Mouse (Mus musculus) neural tube, embryonic 15.5 days (tissue): ENCODE measurements at regions not wholly inside any gene's neighbourhood (a gene's known extent, or its start where the extent isn't known, plus 50 kb on each side); places are given as distances from the start of the nearest gene placed in this dataset.

Experiments used
- ATAC-seq: fragments of 200-750 bp; cut with Nextera tagmentation; 2 replicates; pipeline ENCODE4 v1.8.0; 2017; ENCODE audit warnings: mild to moderate bottlenecking, moderate TSS enrichment, moderate library complexity; ENCODE audit not compliant: low FRiP score
- H3K27ac ChIP-seq: fragments of 300-500 bp; sonication (generic); replicated peaks from 2 replicates; pipeline ENCODE4 v1.5.1; 2015; ENCODE audit warnings: mild to moderate bottlenecking, inconsistent platforms
- H3K27me3 ChIP-seq: fragments of 300-500 bp; sonication (generic); replicated peaks from 2 replicates; pipeline ENCODE4 v1.6.1; 2015; ENCODE audit warnings: inconsistent platforms
- H3K36me3 ChIP-seq: fragments of 300-500 bp; sonication (generic); 2 replicates; pipeline ENCODE4 v1.6.1; 2015; ENCODE audit warnings: inconsistent platforms
- H3K4me1 ChIP-seq: fragments of 300-500 bp; sonication (generic); 2 replicates; pipeline ENCODE4 v1.6.1; 2015; ENCODE audit warnings: inconsistent platforms
- H3K4me2 ChIP-seq: fragments of 300-500 bp; sonication (generic); 2 replicates; pipeline ENCODE4 v1.6.1; 2015; ENCODE audit warnings: inconsistent platforms, mild to moderate bottlenecking, moderate library complexity
- H3K4me3 ChIP-seq: fragments of 300-500 bp; sonication (generic); replicated peaks from 2 replicates; pipeline ENCODE4 v1.5.1; 2015; ENCODE audit warnings: mild to moderate bottlenecking, inconsistent platforms
- H3K9ac ChIP-seq: fragments of 300-500 bp; sonication (generic); replicated peaks from 2 replicates; pipeline ENCODE4 v1.6.1; 2015; ENCODE audit warnings: mild to moderate bottlenecking, inconsistent platforms
- H3K9me3 ChIP-seq: fragments of 300-500 bp; sonication (generic); replicated peaks from 2 replicates; pipeline ENCODE4 v1.6.1; 2016; ENCODE audit warnings: inconsistent platforms
- WGBS: fragments of 180-500 bp; shearing (Covaris S2); methylation state at CpG from one replicate; pipeline ENCODE4 v1.1.7; 2015; ENCODE audit warnings: mixed read lengths; 5-methylcytosine and 5-hydroxymethylcytosine counted together

- H3K27ac ChIP-seq, result no peak overlapping the region
- H3K4me3 ChIP-seq, result no peak overlapping the region
- H3K4me1 ChIP-seq, result peaks cover 3% of the 10 kb centered on the region; the same call in 1 of the 2 replicates
- H3K36me3 ChIP-seq, result no peaks in the 10 kb centered on the region
- no peak overlapping the region for H3K4me2 ChIP-seq
- WGBS, result 37% methylated on average over 13 of the region's 13 CpGs
- H3K9ac ChIP-seq, result no peak overlapping the region
- no peaks in the 10 kb centered on the region for H3K27me3 ChIP-seq
- 0 out of 2 replicates have a peak, but pooled peaks cover 4% of the 10 kb centered on the region for H3K9me3 ChIP-seq
- no peak for ATAC-seq
Measured at GRCm38 (mm10) chr8:88417307-88418095, 55.5 kb upstream of the Brd7 start.

GRCm38 (mm10) chr8:88423264-88423663, 61.3 kb upstream of the Brd7 start:
- no peak for ATAC-seq

GRCm38 (mm10) chr8:88428560-88428959, 66.6 kb upstream of the Brd7 start:
- no peak overlapping the region for H3K27ac ChIP-seq
- no peak overlapping the region for H3K4me3 ChIP-seq
- no peaks in the 10 kb centered on the region for H3K27me3 ChIP-seq
- H3K4me2 ChIP-seq, result no peak overlapping the region
- no peaks in the 10 kb centered on the region for H3K36me3 ChIP-seq
- no peak overlapping the region for H3K9ac ChIP-seq
- H3K9me3 ChIP-seq, result no peaks in the 10 kb centered on the region
- 84% methylated on average over 5 of the region's 5 CpGs for WGBS
- H3K4me1 ChIP-seq, result no peaks in the 10 kb centered on the region
- ATAC-seq, result no peak

More at GRCm38 (mm10) chr8:88423264-88423663, 61.3 kb upstream of the Brd7 start:
- no peak overlapping the region for H3K4me2 ChIP-seq
- no peak overlapping the region for H3K4me3 ChIP-seq
- no peak overlapping the region for H3K27ac ChIP-seq
- H3K36me3 ChIP-seq, result no peaks in the 10 kb centered on the region
- no peaks in the 10 kb centered on the region for H3K4me1 ChIP-seq
- 89% methylated on average over 2 of the region's 2 CpGs for WGBS
- H3K9ac ChIP-seq, result no peak overlapping the region
- H3K9me3 ChIP-seq, result 0 out of 2 replicates have a peak, but pooled peaks cover 4% of the 10 kb centered on the region
- H3K27me3 ChIP-seq, result no peaks in the 10 kb centered on the region

GRCm38 (mm10) chr8:88431389-88431788, 69.4 kb upstream of the Brd7 start:
- Histone ChIP-seq H3K4me3 (no peak overlapping the region), H3K4me2 (no peak overlapping the region), H3K27me3 (no peaks in the 10 kb centered on the region; the same call in 1 of the 2 replicates), H3K27ac (no peak overlapping the region), H3K9me3 (no peaks in the 10 kb centered on the region), H3K9ac (no peak overlapping the region), H3K4me1 (no peaks in the 10 kb centered on the region), H3K36me3 (no peaks in the 10 kb centered on the region)
- WGBS, result 72% methylated on average over 6 of the region's 6 CpGs
- no peak for ATAC-seq

- H3K4me1 ChIP-seq, result peaks cover 8% of the 10 kb centered on the region
- ATAC-seq, result no peak
- no peak overlapping the region for H3K9ac ChIP-seq
- no peak overlapping the region for H3K27ac ChIP-seq
- WGBS, result 85% methylated on average over 2 of the region's 2 CpGs
- H3K4me3 ChIP-seq, result no peak overlapping the region
- no peaks in the 10 kb centered on the region for H3K36me3 ChIP-seq
- peaks cover 4% of the 10 kb centered on the region; the same call in 1 of the 2 replicates for H3K27me3 ChIP-seq
- H3K4me2 ChIP-seq, result no peak overlapping the region
- no peaks in the 10 kb centered on the region for H3K9me3 ChIP-seq
Measured at GRCm38 (mm10) chr8:88435686-88436085, 73.7 kb upstream of the Brd7 start.

GRCm38 (mm10) chr8:88440219-88440618, 78.2 kb upstream of the Brd7 start:
- H3K27me3 ChIP-seq, result peaks cover 4% of the 10 kb centered on the region; the same call in 1 of the 2 replicates
- ATAC-seq, result no peak
- H3K9ac ChIP-seq, result no peak overlapping the region
- WGBS, result 85% methylated on average over 15 of the region's 15 CpGs
- H3K4me2 ChIP-seq, result no peak overlapping the region
- peaks cover 8% of the 10 kb centered on the region for H3K4me1 ChIP-seq
- no peak overlapping the region for H3K4me3 ChIP-seq
- no peaks in the 10 kb centered on the region for H3K36me3 ChIP-seq
- no peak overlapping the region for H3K27ac ChIP-seq
- H3K9me3 ChIP-seq, result no peaks in the 10 kb centered on the region

GRCm38 (mm10) chr8:88443397-88443796, 77.8 kb upstream of the Nkd1 start:
- Histone ChIP-seq H3K36me3 (no peaks in the 10 kb centered on the region), H3K9ac (no peak overlapping the region), H3K4me2 (no peak overlapping the region), H3K9me3 (no peaks in the 10 kb centered on the region), H3K27ac (no peak overlapping the region), H3K27me3 (0 out of 2 replicates have a peak, but pooled peaks cover 4% of the 10 kb centered on the region), H3K4me1 (peaks cover 12% of the 10 kb centered on the region), H3K4me3 (no peak overlapping the region)
- no peak for ATAC-seq
- 53% methylated on average over 1 of the region's 1 CpGs for WGBS

- Histone ChIP-seq H3K4me2 (no peak overlapping the region), H3K4me3 (no peak overlapping the region), H3K36me3 (no peaks in the 10 kb centered on the region), H3K27me3 (peaks cover 10% of the 10 kb centered on the region), H3K27ac (peak overlapping the region; percentile 72), H3K9ac (no peak overlapping the region), H3K4me1 (peaks cover 38% of the 10 kb centered on the region), H3K9me3 (no peaks in the 10 kb centered on the region)
- WGBS, result 26% methylated on average over 6 of the region's 6 CpGs
- ATAC-seq, result peak; percentile 68
Measured at GRCm38 (mm10) chr8:88447406-88447805, 73.7 kb upstream of the Nkd1 start.

- ATAC-seq, result no peak
- H3K9ac ChIP-seq, result no peak overlapping the region
- H3K9me3 ChIP-seq, result no peaks in the 10 kb centered on the region
- WGBS, result 56% methylated on average over 8 of the region's 9 CpGs
- peaks cover 16% of the 10 kb centered on the region for H3K27me3 ChIP-seq
- no peak overlapping the region for H3K4me2 ChIP-seq
- peak overlapping the region; percentile 52; the same call in 1 of the 2 replicates for H3K27ac ChIP-seq
- no peaks in the 10 kb centered on the region for H3K36me3 ChIP-seq
- peaks cover 38% of the 10 kb centered on the region for H3K4me1 ChIP-seq
- H3K4me3 ChIP-seq, result no peak overlapping the region
Measured at GRCm38 (mm10) chr8:88447844-88448535, 73.2 kb upstream of the Nkd1 start.

GRCm38 (mm10) chr8:88449001-88449400, 72.2 kb upstream of the Nkd1 start:
- Histone ChIP-seq H3K36me3 (no peaks in the 10 kb centered on the region), H3K27me3 (peaks cover 19% of the 10 kb centered on the region), H3K4me1 (peaks cover 46% of the 10 kb centered on the region), H3K27ac (no peak overlapping the region), H3K9me3 (no peaks in the 10 kb centered on the region), H3K4me2 (no peak overlapping the region), H3K9ac (no peak overlapping the region), H3K4me3 (no peak overlapping the region)
- WGBS, result 81% methylated on average over 9 of the region's 9 CpGs
- ATAC-seq, result no peak

GRCm38 (mm10) chr8:88449534-88449933, 71.6 kb upstream of the Nkd1 start:
- ATAC-seq, result no peak
- H3K4me1 ChIP-seq, result peaks cover 50% of the 10 kb centered on the region
- no peak overlapping the region for H3K9ac ChIP-seq

More at GRCm38 (mm10) chr8:88449534-88449933, 71.6 kb upstream of the Nkd1 start:
- Histone ChIP-seq H3K4me3 (no peak overlapping the region), H3K36me3 (no peaks in the 10 kb centered on the region), H3K27me3 (peaks cover 19% of the 10 kb centered on the region), H3K4me2 (no peak overlapping the region), H3K27ac (no peak overlapping the region), H3K9me3 (no peaks in the 10 kb centered on the region)
- 59% methylated on average over 5 of the region's 5 CpGs for WGBS
